Mouse (Mus musculus) hindbrain, embryonic 14.5 days (tissue): ENCODE results near the gene Tnip1. TPM values are rescaled to one million over a fixed set of nuclear protein-coding genes. Genes with fewer than 3 reads are reported as not detected.
"Not testable (repeated sequence)": the region's sequence is repeated elsewhere in the genome, so short reads cannot be mapped to it uniquely, and the experiment has no call there.

Experiments used
- ATAC-seq: fragments of 200-750 bp; cut with Nextera tagmentation; 2 replicates; pipeline ENCODE4 v1.8.0; 2017; ENCODE audit warnings: moderate number of reproducible peaks, mild to moderate bottlenecking, moderate TSS enrichment, moderate library complexity; ENCODE audit not compliant: low FRiP score
- DNase-seq: peaks from one replicate; pipeline ENCODE4 v3.0.0-alpha.2; 2015; ENCODE audit warnings: low spot score
- H3K27ac ChIP-seq: fragments of 300-500 bp; sonication (generic); 2 replicates; pipeline ENCODE4 v1.5.1; 2014; ENCODE audit warnings: mild to moderate bottlenecking, moderate library complexity
- H3K27me3 ChIP-seq: fragments of 300-500 bp; sonication (generic); 2 replicates; pipeline ENCODE4 v1.6.1; 2014; ENCODE audit warnings: mild to moderate bottlenecking, low read length, mixed read lengths; ENCODE audit not compliant: control insufficient read depth, insufficient read depth
- H3K36me3 ChIP-seq: fragments of 300-500 bp; sonication (generic); replicated peaks from 2 replicates; pipeline ENCODE4 v1.6.1; 2014; ENCODE audit not compliant: control insufficient read depth, insufficient read depth
- H3K4me1 ChIP-seq: fragments of 300-500 bp; sonication (generic); replicated peaks from 2 replicates; pipeline ENCODE4 v1.6.1; 2014; ENCODE audit warnings: antibody characterized with exemption, low read length, mixed read lengths; ENCODE audit not compliant: control insufficient read depth, insufficient read depth
- H3K4me2 ChIP-seq: fragments of 300-500 bp; sonication (generic); replicated peaks from 2 replicates; pipeline ENCODE4 v1.6.1; 2014; ENCODE audit warnings: mild to moderate bottlenecking, moderate library complexity
- H3K4me3 ChIP-seq: fragments of 300-500 bp; sonication (generic); replicated peaks from 2 replicates; pipeline ENCODE4 v1.5.1; 2014; ENCODE audit warnings: mild to moderate bottlenecking, low read length
- H3K9ac ChIP-seq: fragments of 300-500 bp; sonication (generic); 2 replicates; pipeline ENCODE4 v1.6.1; 2014
- H3K9me3 ChIP-seq: fragments of 300-500 bp; sonication (generic); 2 replicates; pipeline ENCODE4 v1.6.1; 2016; ENCODE audit warnings: low read length; ENCODE audit not compliant: control insufficient read depth
- WGBS: fragments of 180-500 bp; shearing (Covaris S2); extraction: QIAGEN DNeasy Blood & Tissue Kit; methylation state at CpG from one replicate; pipeline ENCODE4 v1.1.7; 2014; 5-methylcytosine and 5-hydroxymethylcytosine counted together
- polyA plus RNA-seq: library from polyadenylated mRNA; unstranded; fragments of >200 nt; fragmentation: Nextera tagmentation; extraction: Ambion mirVana; gene quantifications from 2 replicates; pipeline ENCODE4 v1.2.1, GENCODE M21; 2014

Gene Tnip1
- polyA plus RNA-seq, 1 experiment from 2014 or later = 17.0 TPM

DNA sequence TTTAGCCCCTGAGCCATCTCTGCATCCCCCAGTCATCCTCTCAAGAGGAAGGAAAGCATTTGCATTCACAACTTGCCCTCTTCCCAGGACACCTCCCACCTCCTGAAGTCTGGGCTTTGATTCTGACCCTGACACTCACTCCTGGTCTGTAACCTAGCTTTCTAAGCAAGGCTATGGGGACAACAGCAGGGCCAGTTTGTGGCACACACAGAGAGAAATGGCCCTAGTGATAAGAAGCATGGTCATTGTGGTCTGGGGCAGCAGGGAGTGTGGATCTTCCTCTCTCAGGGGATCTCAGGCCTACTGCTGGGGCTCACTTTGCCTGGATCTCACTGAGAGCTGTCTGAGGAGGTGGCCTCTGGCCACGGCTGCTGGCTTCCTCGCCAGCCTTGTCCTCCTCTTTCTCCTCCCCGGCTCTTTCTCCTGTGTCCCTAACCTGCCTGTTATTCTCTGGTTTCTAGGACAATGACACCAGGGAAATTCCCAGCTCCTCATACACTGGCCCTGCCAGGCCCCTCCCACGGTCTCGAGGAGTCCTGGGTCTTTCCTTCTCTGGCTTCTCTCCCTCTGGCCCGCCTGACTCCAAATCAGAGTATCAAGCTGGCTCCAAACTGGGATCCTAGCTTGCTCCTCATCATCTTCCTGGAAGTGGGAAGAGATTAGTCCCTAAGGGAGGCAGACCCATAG is 1.4 kb downstream of the Tnip1 start:
- H3K4me3 ChIP-seq = no peak overlapping the region
- no peak overlapping the region for H3K27ac ChIP-seq
- 70% methylated on average over 6 of the region's 6 CpGs for WGBS
- ATAC-seq (no peak), DNase-seq (no peak)
- no peaks in the 10 kb centered on the region for H3K4me1 ChIP-seq
- H3K27me3 ChIP-seq = no peaks in the 10 kb centered on the region
- H3K9ac ChIP-seq = no peak overlapping the region
- no peaks in the 10 kb centered on the region for H3K9me3 ChIP-seq
- no peak overlapping the region for H3K4me2 ChIP-seq
- H3K36me3 ChIP-seq = no peaks in the 10 kb centered on the region

DNA sequence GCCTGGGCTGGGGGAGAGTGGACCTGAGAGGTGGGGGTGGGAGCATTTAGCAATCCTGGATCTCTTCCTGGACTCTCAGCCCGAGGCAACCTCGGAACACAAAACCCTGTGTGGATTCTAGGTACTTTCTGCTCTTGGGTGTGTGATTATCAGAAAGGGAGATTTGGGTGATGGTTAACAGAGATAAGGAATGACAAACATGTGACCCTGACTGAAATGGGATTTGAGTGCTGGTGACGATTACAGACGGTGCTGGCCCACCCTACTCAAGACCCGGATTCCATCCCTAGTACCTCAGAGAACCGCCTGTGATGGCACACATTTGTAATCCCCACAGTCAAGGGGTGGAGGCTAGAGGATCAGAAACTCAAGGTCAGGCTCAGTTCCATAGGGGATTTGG is 2.5 kb downstream of the Tnip1 start:
- DNase-seq (no peak), ATAC-seq (no peak)
- Histone ChIP-seq H3K4me2 (no peak overlapping the region), H3K4me3 (no peak overlapping the region), H3K27me3 (no peaks in the 10 kb centered on the region), H3K4me1 (0 out of 2 replicates have a peak, but pooled peaks cover under 1% of the 10 kb centered on the region), H3K27ac (no peak overlapping the region), H3K9me3 (no peaks in the 10 kb centered on the region), H3K9ac (no peak overlapping the region), H3K36me3 (no peaks in the 10 kb centered on the region)
- 91% methylated on average over 6 of the region's 6 CpGs for WGBS

DNA sequence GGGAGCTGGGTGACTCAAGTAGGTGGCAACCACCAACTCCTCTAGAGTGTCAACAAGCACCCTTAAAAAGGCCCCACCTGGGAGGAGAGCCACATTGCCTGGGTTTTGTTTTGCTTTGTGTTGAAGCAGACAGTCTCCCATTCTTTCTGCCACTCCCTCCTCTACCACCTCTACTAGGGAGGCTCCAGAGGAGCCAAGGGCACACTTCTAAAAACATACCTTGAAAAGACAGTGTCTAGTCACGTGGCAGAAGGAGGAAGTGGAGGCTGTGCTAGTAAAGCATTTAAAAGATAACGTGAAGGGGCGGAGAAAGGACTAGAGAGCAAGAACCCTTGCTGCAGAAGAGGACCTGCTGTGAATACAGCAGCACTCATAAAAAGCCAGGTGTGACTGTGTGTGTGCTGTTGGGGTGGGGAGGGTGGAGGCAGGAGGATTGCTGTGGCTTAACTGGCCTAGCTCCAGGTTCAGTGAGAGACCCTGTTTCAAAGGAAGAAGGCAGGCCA is 4.1 kb downstream of the Tnip1 start:
- no peaks in the 10 kb centered on the region for H3K36me3 ChIP-seq
- DNase-seq (no peak), ATAC-seq (no peak)
- peaks cover 14% of the 10 kb centered on the region; the same call in 1 of the 2 replicates for H3K4me1 ChIP-seq
- WGBS = 66% methylated on average over 3 of the region's 3 CpGs
- no peak overlapping the region for H3K27ac ChIP-seq
- no peak overlapping the region for H3K9ac ChIP-seq
- H3K27me3 ChIP-seq = no peaks in the 10 kb centered on the region
- H3K9me3 ChIP-seq = no peaks in the 10 kb centered on the region
- no peak overlapping the region for H3K4me2 ChIP-seq
- no peak overlapping the region for H3K4me3 ChIP-seq

DNA sequence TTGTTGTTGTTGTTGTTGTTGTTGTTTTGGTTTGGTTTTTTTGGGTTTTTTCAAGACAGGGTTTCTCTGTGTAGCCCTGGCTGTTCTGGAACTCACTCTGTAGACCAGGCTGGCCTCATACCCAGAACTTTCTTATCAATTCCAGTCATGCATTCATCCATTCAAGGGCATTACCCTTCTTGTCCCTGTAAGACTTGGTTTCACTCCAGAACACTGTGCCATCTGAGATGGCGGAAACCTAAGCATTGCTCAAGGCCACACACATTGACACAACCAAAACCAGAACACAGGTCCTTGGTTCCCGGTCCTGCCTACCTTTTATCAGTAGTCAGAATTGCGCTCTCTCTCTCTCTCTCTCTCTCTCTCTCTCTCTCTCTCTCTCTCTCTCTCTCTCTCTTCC is 5.0 kb downstream of the Tnip1 start:
- H3K4me2 ChIP-seq, H3K9me3 ChIP-seq, DNase-seq, H3K27me3 ChIP-seq, H3K27ac ChIP-seq, H3K4me3 ChIP-seq, H3K9ac ChIP-seq, ATAC-seq, H3K36me3 ChIP-seq: not testable (repeated sequence)
- peaks cover 14% of the 10 kb centered on the region; the same call in 1 of the 2 replicates for H3K4me1 ChIP-seq
- 87% methylated on average over 3 of the region's 3 CpGs for WGBS

DNA sequence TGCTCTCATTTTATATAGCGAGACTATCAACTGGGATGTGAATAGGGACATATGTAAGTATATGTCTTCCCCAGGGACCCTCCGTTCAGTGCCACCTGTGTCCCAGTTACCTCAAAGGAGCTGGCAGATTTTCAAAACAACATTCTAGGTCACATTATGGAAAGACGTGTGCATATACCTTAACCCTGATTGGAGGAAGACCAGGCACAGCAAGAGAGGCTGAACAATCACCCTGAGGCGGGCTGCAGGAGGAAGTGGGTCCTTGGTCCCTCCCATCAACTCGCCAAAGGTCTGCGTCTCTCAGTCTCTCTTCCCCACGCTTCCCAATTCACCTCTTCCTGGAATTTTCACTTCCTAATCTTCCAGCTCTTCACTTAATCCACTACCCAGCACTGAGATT is 5.8 kb downstream of the Tnip1 start:
- no peaks in the 10 kb centered on the region for H3K9me3 ChIP-seq
- no peaks in the 10 kb centered on the region for H3K36me3 ChIP-seq
- ATAC-seq (no peak), DNase-seq (no peak)
- H3K27me3 ChIP-seq = no peaks in the 10 kb centered on the region
- WGBS = 72% methylated on average over 7 of the region's 7 CpGs
- H3K4me3 ChIP-seq = no peak overlapping the region
- H3K4me1 ChIP-seq = peaks cover 14% of the 10 kb centered on the region; the same call in 1 of the 2 replicates
- H3K9ac ChIP-seq = no peak overlapping the region
- no peak overlapping the region for H3K4me2 ChIP-seq
- H3K27ac ChIP-seq = no peak overlapping the region

DNA sequence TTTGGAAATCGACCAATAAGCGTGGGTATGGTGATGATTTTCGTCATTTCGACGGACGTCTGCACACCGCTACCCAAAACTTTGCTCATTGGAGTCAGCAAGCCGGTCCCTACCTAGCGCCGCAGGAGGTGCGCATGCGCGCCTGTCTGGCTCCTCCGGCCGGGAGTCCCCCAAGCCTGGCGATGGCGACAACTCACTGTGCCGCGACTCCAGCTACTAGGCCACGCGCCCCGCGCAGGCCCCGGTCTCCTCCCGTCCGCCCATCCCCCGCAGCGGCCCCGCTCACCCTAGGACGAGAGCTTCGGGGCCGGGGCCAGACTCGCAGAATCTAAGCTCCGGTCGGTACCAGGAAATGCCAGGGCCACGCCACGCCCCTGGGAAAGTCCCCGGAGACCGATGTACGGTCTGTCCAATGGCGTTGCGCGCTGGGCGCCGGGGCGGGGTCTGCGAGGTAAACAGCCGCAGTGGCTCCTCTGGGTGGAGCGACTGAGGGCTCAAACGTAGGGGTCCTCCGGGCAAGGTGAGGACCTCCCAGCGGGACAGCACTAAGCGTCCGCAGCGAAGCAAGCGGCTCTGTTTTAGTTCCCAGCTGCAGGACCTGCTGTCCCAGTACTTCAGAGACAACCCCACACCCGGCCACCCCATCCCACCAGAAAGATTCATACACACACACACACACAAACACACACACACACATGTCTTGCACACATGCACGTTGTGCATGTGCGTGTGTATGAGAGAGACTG is 6.8 kb downstream of the Tnip1 start:
- peak overlapping the region; percentile 77 for H3K9ac ChIP-seq
- peak overlapping the region; percentile 82 for H3K27ac ChIP-seq
- DNase-seq = peak; percentile 96
- peak; percentile 98 for ATAC-seq
- H3K9me3 ChIP-seq = no peaks in the 10 kb centered on the region
- peaks cover 14% of the 10 kb centered on the region; the same call in 1 of the 2 replicates for H3K4me1 ChIP-seq
- no peaks in the 10 kb centered on the region for H3K36me3 ChIP-seq
- peak overlapping the region; percentile 74 for H3K4me3 ChIP-seq
- peak overlapping the region; percentile 53 for H3K4me2 ChIP-seq
- WGBS = 1% methylated on average over 59 of the region's 59 CpGs
- H3K27me3 ChIP-seq = no peaks in the 10 kb centered on the region

DNA sequence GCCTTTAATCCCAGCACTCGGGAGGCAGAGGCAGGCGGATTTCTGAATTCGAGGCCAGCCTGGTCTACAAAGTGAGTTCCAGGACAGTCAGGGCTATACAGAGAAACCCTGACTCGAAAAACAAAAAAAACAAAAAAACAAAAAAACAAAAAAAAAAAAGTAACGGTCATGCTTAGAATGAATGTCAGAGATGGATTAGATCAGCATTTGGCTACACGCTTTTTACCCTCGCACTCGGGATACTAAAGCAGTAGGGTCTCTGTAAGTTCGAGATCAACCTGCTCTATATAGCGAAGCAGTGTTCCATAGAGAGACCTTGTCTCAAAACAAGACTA is 7.3 kb downstream of the Tnip1 start:
- not testable (repeated sequence) for ATAC-seq, H3K27me3 ChIP-seq, H3K9me3 ChIP-seq, H3K36me3 ChIP-seq, DNase-seq
- H3K9ac ChIP-seq = peak overlapping the region; percentile 77
- H3K4me2 ChIP-seq = peak overlapping the region; percentile 53
- WGBS = 46% methylated on average over 10 of the region's 10 CpGs
- peak overlapping the region; percentile 74 for H3K4me3 ChIP-seq
- peak overlapping the region; percentile 82; the same call in 1 of the 2 replicates for H3K27ac ChIP-seq
- H3K4me1 ChIP-seq = peaks cover 14% of the 10 kb centered on the region; the same call in 1 of the 2 replicates

DNA sequence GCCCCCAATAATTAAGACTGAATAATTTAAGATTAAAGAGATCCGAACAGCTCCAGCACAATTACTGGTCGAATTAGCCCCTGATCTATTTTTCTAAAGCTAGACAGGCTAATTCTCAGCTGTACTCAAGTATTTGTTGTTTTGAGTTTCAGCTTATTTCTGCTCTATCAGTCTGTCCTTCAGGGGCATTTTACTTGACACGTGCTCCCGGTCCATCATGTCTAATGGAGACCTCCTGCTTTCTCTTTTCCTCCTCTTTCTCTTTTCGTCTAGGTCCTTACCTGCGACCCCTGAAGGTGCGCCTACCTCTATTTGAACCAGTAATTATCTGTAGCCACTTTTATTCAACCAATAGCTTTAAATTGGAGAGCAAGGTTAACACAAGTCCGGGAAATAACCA is 8.0 kb downstream of the Tnip1 start:
- ATAC-seq = no peak
- Histone ChIP-seq H3K4me2 (peak overlapping the region; percentile 53; the same call in 1 of the 2 replicates), H3K27me3 (no peaks in the 10 kb centered on the region), H3K9me3 (no peaks in the 10 kb centered on the region), H3K4me3 (no peak overlapping the region), H3K36me3 (no peaks in the 10 kb centered on the region), H3K27ac (no peak overlapping the region), H3K9ac (no peak overlapping the region), H3K4me1 (peaks cover 14% of the 10 kb centered on the region; the same call in 1 of the 2 replicates)
- 89% methylated on average over 8 of the region's 8 CpGs for WGBS
- DNase-seq = no peak

DNA sequence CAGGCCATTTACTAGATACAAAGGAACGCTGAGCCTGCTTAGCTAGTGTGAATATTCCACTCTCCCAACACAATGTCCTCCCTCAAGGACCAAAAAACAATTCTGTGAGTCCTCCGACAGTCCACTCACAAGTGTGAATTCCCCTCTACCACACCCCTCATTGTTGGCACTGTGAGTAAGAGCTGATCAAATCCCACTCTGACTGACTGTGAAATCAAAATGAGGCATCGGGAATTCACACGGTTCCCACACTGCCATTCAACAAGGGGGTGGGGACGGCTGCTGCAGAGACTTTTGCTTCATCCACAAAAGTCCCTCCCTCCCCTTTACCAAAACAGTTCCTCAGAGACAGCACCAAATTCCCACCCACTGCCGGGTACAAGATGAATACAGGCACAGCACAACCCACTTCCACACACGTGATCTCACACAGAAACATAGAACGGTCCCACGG is 8.7 kb downstream of the Tnip1 start:
- Histone ChIP-seq H3K9ac (0 out of 2 replicates have a peak overlapping the region, but pooled peaks have one; percentile 20), H3K9me3 (no peaks in the 10 kb centered on the region), H3K27ac (no peak overlapping the region), H3K4me1 (peaks cover 14% of the 10 kb centered on the region; the same call in 1 of the 2 replicates), H3K4me3 (no peak overlapping the region), H3K27me3 (no peaks in the 10 kb centered on the region), H3K4me2 (peak overlapping the region; percentile 22; the same call in 1 of the 2 replicates), H3K36me3 (no peaks in the 10 kb centered on the region)
- ATAC-seq (no peak), DNase-seq (no peak)
- WGBS = 18% methylated on average over 9 of the region's 9 CpGs
